In the genomic region with DNA sequence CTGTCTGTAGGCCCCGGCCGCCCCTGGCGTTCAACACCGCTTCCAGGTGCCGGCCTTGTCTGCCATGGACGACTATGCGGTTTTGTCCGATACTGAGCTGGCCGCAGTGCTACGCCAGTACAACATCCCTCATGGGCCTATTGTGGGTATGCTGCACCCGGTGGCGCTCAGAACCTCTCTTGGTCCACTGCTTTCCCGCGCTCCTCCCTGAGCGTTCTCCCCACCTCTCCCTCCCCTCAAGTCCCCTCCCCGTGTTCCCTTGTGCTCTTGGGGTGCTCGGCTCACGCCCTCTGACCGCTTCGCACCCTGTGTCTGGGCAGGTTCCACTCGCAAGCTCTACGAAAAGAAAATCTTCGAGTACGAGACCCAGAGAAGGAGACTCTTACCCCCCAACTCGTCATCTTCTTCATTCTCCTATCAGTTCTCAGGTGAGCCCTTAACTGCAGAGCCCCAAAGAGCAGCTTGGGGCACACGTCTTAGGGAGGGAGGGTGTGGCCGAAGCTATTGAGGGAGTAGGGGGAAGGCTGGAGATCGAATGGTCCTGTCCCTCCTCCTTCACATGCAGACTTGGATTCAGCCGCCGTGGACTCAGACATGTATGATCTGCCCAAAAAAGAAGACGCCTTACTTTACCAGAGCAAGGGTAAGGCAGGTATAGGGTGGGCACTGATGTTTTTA, we compare ENCODE assay signal across 8 mouse cellular contexts. TPM values are rescaled to one million over a fixed set of nuclear protein-coding genes. Genes with fewer than 3 reads are reported as not detected.
DNase-seq lines count a peak whose midpoint lies in the region; ATAC-seq and TF ChIP-seq lines count a peak whose summit lies in the region.

No protein-coding gene starts in this region.

- H3K9ac ChIP-seq in heart, embryonic 11.5 days (ENCODE audit: low read depth, low read length): peak overlapping the region; percentile 79
- peak overlapping the region; percentile 89 for H3K9ac ChIP-seq in ES-E14 (ENCODE audit: insufficient read depth, low read depth, low read length, poor library complexity, severe bottlenecking)
- peak overlapping the region; percentile 82 for H3K9ac ChIP-seq in heart, embryonic 16.5 days (ENCODE audit: low read length)
- H3K9ac ChIP-seq in liver, postnatal 0 days (replicated peaks): peak overlapping the region; percentile 74

- TF ChIP-seq EP300 in liver, postnatal 0 days (IDR thresholded peaks at IDR 0.05; ENCODE audit: low read depth): no peak

- WGBS in heart, embryonic 11.5 days (ENCODE audit: insufficient replicate concordance): 19% methylated on average over 31 of the region's 31 CpGs
- 18% methylated on average over 31 of the region's 31 CpGs for WGBS in heart, embryonic 16.5 days
- WGBS in liver, postnatal 0 days (ENCODE audit: insufficient replicate concordance): 26% methylated on average over 27 of the region's 31 CpGs

- H3K4me2 ChIP-seq in heart, embryonic 11.5 days: peak overlapping the region; percentile 73
- peak overlapping the region; percentile 74 for H3K4me2 ChIP-seq in heart, embryonic 16.5 days (ENCODE audit: low read depth, low read length)
- peak overlapping the region; percentile 84 for H3K4me2 ChIP-seq in liver, postnatal 0 days (ENCODE audit: low read depth, low read length)

- no peak for TF ChIP-seq CTCF in liver, postnatal 0 days (IDR thresholded peaks at IDR 0.05; ENCODE audit: low read depth)

- H3K27ac ChIP-seq in heart, embryonic 11.5 days (ENCODE audit: low read depth, low read length): peak overlapping the region; percentile 92
- H3K27ac ChIP-seq in ES-E14 (ENCODE audit: insufficient read depth, low read depth, low read length, poor library complexity, severe bottlenecking): peak overlapping the region; percentile 71
- H3K27ac ChIP-seq in heart, embryonic 16.5 days (ENCODE audit: low read length): peak overlapping the region; percentile 91
- H3K27ac ChIP-seq in liver, postnatal 0 days (ENCODE audit: low read depth): peak overlapping the region; percentile 92

- peak overlapping the region; percentile 66 for H3K4me3 ChIP-seq in heart, embryonic 11.5 days (ENCODE audit: low read depth, low read length)
- H3K4me3 ChIP-seq in ES-E14 (ENCODE audit: insufficient read depth in 1 of 2, low read depth in 1 of 2, low read length in 2 of 2, poor library complexity in 1 of 2, severe bottlenecking in 1 of 2): peak overlapping the region; percentile 78 to 88
- peak overlapping the region; percentile 69 for H3K4me3 ChIP-seq in heart, embryonic 16.5 days (ENCODE audit: low read length)
- H3K4me3 ChIP-seq in liver, postnatal 0 days (ENCODE audit: low read depth, low read length): peak overlapping the region; percentile 63

- no peak for DNase-seq in heart, postnatal 4 days
- no peak for DNase-seq in ES-E14 (ENCODE audit: low read depth, low spot score)
- DNase-seq in liver, postnatal 0 days: no peak
- no peak for DNase-seq in layer of hippocampus, postnatal 10 days (ENCODE audit: low spot score in 2 of 2)
- no peak for DNase-seq in right cerebral cortex, postnatal 10 days (ENCODE audit: low spot score in 2 of 2)

- no peaks in the 10 kb centered on the region for H3K27me3 ChIP-seq in heart, embryonic 11.5 days (ENCODE audit: control insufficient read depth, insufficient read depth, low read length)
- H3K27me3 ChIP-seq in heart, embryonic 16.5 days (ENCODE audit: control insufficient read depth, insufficient read depth, low read length): no peaks in the 10 kb centered on the region
- H3K27me3 ChIP-seq in liver, postnatal 0 days (ENCODE audit: insufficient read depth, low read length): no peaks in the 10 kb centered on the region

- H3K36me3 ChIP-seq in heart, embryonic 11.5 days (ENCODE audit: control insufficient read depth, insufficient read depth, low read length): peaks cover 8% of the 10 kb centered on the region; the same call in 1 of the 2 replicates
- H3K36me3 ChIP-seq in ES-E14 (ENCODE audit: control insufficient read depth, insufficient read depth, low read length, poor library complexity, severe bottlenecking): peaks cover 10% of the 10 kb centered on the region
- peaks cover 7% of the 10 kb centered on the region for H3K36me3 ChIP-seq in heart, embryonic 16.5 days (ENCODE audit: control insufficient read depth, insufficient read depth)
- peaks cover 6% of the 10 kb centered on the region for H3K36me3 ChIP-seq in liver, postnatal 0 days (replicated peaks; ENCODE audit: insufficient read depth, low read length)

- H3K9me3 ChIP-seq in heart, embryonic 11.5 days (replicated peaks; ENCODE audit: control insufficient read depth, low read length): no peaks in the 10 kb centered on the region
- no peaks in the 10 kb centered on the region for H3K9me3 ChIP-seq in ES-E14 (ENCODE audit: control insufficient read depth, insufficient read depth, low read depth, low read length)
- H3K9me3 ChIP-seq in heart, embryonic 16.5 days (replicated peaks; ENCODE audit: control insufficient read depth, low read length): no peaks in the 10 kb centered on the region
- no peaks in the 10 kb centered on the region for H3K9me3 ChIP-seq in liver, postnatal 0 days (ENCODE audit: low read length)

- H3K4me1 ChIP-seq in heart, embryonic 11.5 days (ENCODE audit: control insufficient read depth, insufficient read depth, low read length): no peaks in the 10 kb centered on the region; the same call in 1 of the 2 replicates
- no peaks in the 10 kb centered on the region for H3K4me1 ChIP-seq in ES-E14 (ENCODE audit: control insufficient read depth in 2 of 2, insufficient read depth in 2 of 2, low read length in 2 of 2, poor library complexity in 1 of 2)
- H3K4me1 ChIP-seq in heart, embryonic 16.5 days (ENCODE audit: control insufficient read depth, insufficient read depth, low read length): peaks cover 3% of the 10 kb centered on the region; the same call in 1 of the 2 replicates
- H3K4me1 ChIP-seq in liver, postnatal 0 days (ENCODE audit: insufficient read depth): peaks cover 5% of the 10 kb centered on the region; the same call in 1 of the 2 replicates

- no peak for ATAC-seq in heart, embryonic 11.5 days (replicated peaks; ENCODE audit: insufficient number of reproducible peaks, low FRiP score, low TSS enrichment)
- no peak; the same call in 1 of the 2 replicates for ATAC-seq in heart, embryonic 16.5 days (replicated peaks; ENCODE audit: extremely low read depth, insufficient read depth, low FRiP score)
- ATAC-seq in liver, postnatal 0 days: peak; percentile 63
- ATAC-seq in frontal cortex, adult (ENCODE audit: low TSS enrichment): no peak; the same call in 1 of the 2 replicates

- in situ Hi-C loops in ES-E14 (cut with MboI; ENCODE audit: low sequenced_read_pairs in 2 of 2, unreplicated experiment in 2 of 2): no loop called here

TF ChIP-seq in ES-E14, 5 proteins besides CTCF, POLR2A, EP300 and RAD21:
- TF ChIP-seq ZNF384 (IDR thresholded peaks at IDR 0.05; ENCODE audit: low read depth, low read length) (no peak), CHD2 (IDR thresholded peaks at IDR 0.05; ENCODE audit: low read depth, low read length) (no peak), MAFK (IDR thresholded peaks at IDR 0.05; ENCODE audit: insufficient read depth, low read depth, low read length) (no peak)

RNA-seq across cellular contexts. Expression of a gene that starts 0.5 kb away (rescaled TPM):
- 16.7 and 22.3 TPM in 2 replicates for polyA plus RNA-seq in heart, embryonic 11.5 days (2014; fragmentation: Nextera tagmentation; extraction: Ambion mirVana)
- total RNA-seq in heart, postnatal 4 days (2021): 10 to 100 TPM; 57.6 to 61.6 TPM
- total RNA-seq in ES-E14 (2012; rRNA removed): 44.3 and 59.0 TPM in 2 replicates
- 13.0 and 16.2 TPM in 2 replicates for polyA plus RNA-seq in heart, embryonic 16.5 days (2015; fragmentation: Nextera tagmentation; extraction: Ambion mirVana)
- 6.8 and 7.4 TPM in 2 replicates for polyA plus RNA-seq in liver, postnatal 0 days (2015; fragmentation: Nextera tagmentation; extraction: Ambion mirVana)
- 10 to 100 TPM; 36.0 to 44.7 TPM for total RNA-seq in layer of hippocampus, postnatal 10 days (2021)

RNA-seq across cellular contexts. Expression of a gene that starts 5.4 kb away (rescaled TPM):
- polyA plus RNA-seq in heart, embryonic 11.5 days (2014; fragmentation: Nextera tagmentation; extraction: Ambion mirVana): 170 and 219 TPM in 2 replicates
- total RNA-seq in heart, postnatal 4 days (2021): 100 to 1,000 TPM; 375 to 378 TPM
- 687 and 844 TPM in 2 replicates for total RNA-seq in ES-E14 (2012; rRNA removed)
- 129 and 177 TPM in 2 replicates for polyA plus RNA-seq in heart, embryonic 16.5 days (2015; fragmentation: Nextera tagmentation; extraction: Ambion mirVana)
- polyA plus RNA-seq in liver, postnatal 0 days (2015; fragmentation: Nextera tagmentation; extraction: Ambion mirVana): 30.2 and 34.1 TPM in 2 replicates
- total RNA-seq in layer of hippocampus, postnatal 10 days (2021): 100 to 1,000 TPM; 210 to 252 TPM

RNA-seq across cellular contexts. Expression of a gene that starts 15.6 kb away (rescaled TPM):
- polyA plus RNA-seq in heart, embryonic 11.5 days (2014; fragmentation: Nextera tagmentation; extraction: Ambion mirVana): 532 and 534 TPM in 2 replicates
- 100 to 1,000 TPM; 297 to 347 TPM for total RNA-seq in heart, postnatal 4 days (2021)
- 2,135 and 2,379 TPM in 2 replicates for total RNA-seq in ES-E14 (2012; rRNA removed)
- polyA plus RNA-seq in heart, embryonic 16.5 days (2015; fragmentation: Nextera tagmentation; extraction: Ambion mirVana): 368 and 465 TPM in 2 replicates
- polyA plus RNA-seq in liver, postnatal 0 days (2015; fragmentation: Nextera tagmentation; extraction: Ambion mirVana): 438 and 471 TPM in 2 replicates
- 100 to 1,000 TPM; 203 to 222 TPM for total RNA-seq in layer of hippocampus, postnatal 10 days (2021)

RNA-seq across cellular contexts. Expression of a gene that starts 26.7 kb away (rescaled TPM):
- 49.1 and 58.2 TPM in 2 replicates for polyA plus RNA-seq in heart, embryonic 11.5 days (2014; fragmentation: Nextera tagmentation; extraction: Ambion mirVana)
- 10 to 100 TPM; 39.3 to 46.4 TPM for total RNA-seq in heart, postnatal 4 days (2021)
- 32.8 and 49.3 TPM in 2 replicates for total RNA-seq in ES-E14 (2012; rRNA removed)
- 77.6 and 87.9 TPM in 2 replicates for polyA plus RNA-seq in heart, embryonic 16.5 days (2015; fragmentation: Nextera tagmentation; extraction: Ambion mirVana)
- polyA plus RNA-seq in liver, postnatal 0 days (2015; fragmentation: Nextera tagmentation; extraction: Ambion mirVana): 30.4 and 31.2 TPM in 2 replicates
- total RNA-seq in layer of hippocampus, postnatal 10 days (2021): 10 to 100 TPM; 54.6 to 54.7 TPM

RNA-seq across cellular contexts. Expression of a gene that starts 27.1 kb away (rescaled TPM):
- 10.5 and 11.5 TPM in 2 replicates for polyA plus RNA-seq in heart, embryonic 11.5 days (2014; fragmentation: Nextera tagmentation; extraction: Ambion mirVana)
- 10 to 100 TPM; 11.7 to 12.5 TPM for total RNA-seq in heart, postnatal 4 days (2021)
- total RNA-seq in ES-E14 (2012; rRNA removed): 3.9 and 5.3 TPM in 2 replicates
- 15.7 and 17.3 TPM in 2 replicates for polyA plus RNA-seq in heart, embryonic 16.5 days (2015; fragmentation: Nextera tagmentation; extraction: Ambion mirVana)
- 10.0 and 10.8 TPM in 2 replicates for polyA plus RNA-seq in liver, postnatal 0 days (2015; fragmentation: Nextera tagmentation; extraction: Ambion mirVana)
- total RNA-seq in layer of hippocampus, postnatal 10 days (2021): 1 to 10 TPM; 2.8 to 3.5 TPM
